Mouse (Mus musculus) urinary bladder, postnatal 10 days (tissue): ENCODE results near the gene Fbxl3.

Experiments
- DNase-seq: peaks from one replicate; pipeline ENCODE4 v3.0.0; 2022; ENCODE audit warnings: low spot score

Gene Fbxl3

DNA sequence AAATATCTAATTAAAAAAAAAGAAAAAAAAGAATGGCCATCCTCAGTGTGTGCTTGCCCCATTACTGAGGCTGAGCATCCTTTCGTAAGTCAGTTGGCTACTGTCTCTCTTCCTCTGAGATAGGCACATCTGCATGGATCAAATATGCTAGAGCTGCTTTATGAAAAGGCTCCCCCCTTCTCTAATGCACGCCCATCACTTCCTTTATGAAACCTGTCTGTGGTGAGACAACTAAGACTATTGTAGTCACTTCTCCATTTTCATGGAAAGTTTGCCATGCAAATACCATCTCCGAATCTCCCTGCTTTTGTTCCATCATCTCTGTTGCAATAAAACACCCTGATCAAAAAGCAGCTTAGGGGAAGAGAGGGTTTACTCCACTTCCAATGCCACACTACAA, 62.4 kb downstream of the Fbxl3 start:
- no peak for DNase-seq

DNA sequence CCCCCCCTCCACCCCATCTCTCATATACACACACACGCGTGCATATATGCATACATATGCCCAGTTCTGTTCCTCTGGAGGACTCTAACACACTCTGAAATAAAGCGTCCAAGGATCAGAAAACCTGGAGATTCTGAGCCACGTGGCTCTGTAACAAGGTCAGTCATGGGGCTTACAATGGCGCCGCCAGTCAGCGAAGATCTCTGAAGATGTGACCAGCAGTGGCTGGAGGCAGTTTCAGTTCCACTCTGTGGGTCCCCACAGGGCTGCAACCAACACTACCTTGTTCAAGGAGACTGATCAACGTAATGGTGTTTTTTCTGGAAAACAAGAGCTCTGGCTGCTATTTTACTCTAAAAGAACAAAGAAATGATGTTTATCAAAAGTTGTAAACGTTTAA, 65.3 kb downstream of the Fbxl3 start:
- DNase-seq: no peak

DNA sequence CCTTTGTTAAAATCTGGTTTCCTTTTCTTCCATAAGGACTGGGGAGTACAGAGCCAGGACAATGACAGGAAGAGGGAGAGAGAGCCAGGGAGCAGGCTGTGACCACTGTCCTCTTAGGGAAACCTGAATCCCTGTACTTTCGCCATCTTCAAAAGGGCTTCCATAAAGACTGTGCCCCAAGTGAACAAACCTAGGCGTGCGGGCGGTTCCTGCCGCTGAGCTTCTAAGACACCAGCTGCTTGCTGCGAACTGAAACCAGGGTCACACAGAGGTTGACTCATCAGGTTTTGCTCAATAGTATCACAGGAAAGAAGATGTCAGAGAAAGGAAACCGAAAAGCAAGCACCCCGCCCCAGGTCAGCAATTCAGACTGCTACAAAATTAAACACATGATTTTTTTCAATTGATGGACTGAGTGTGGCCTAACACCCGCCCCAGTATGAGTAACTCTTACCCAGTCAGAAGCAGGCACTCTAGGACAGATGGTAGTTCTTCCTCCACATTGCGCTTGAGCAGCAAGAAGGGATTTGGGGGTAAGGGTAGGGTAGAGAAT, 66.0 kb downstream of the Fbxl3 start:
- no peak for DNase-seq
